Mouse (Mus musculus): ENCODE data around the gene Olfr639. TPM values are rescaled to one million over a fixed set of nuclear protein-coding genes. Genes with fewer than 3 reads are reported as not detected.

The Olfr639 gene
- polyA plus RNA-seq (2016; fragmentation: Nextera tagmentation; extraction: Ambion mirVana), result 0.02 TPM in 1 of 2 replicates, not detected in the other

DNA sequence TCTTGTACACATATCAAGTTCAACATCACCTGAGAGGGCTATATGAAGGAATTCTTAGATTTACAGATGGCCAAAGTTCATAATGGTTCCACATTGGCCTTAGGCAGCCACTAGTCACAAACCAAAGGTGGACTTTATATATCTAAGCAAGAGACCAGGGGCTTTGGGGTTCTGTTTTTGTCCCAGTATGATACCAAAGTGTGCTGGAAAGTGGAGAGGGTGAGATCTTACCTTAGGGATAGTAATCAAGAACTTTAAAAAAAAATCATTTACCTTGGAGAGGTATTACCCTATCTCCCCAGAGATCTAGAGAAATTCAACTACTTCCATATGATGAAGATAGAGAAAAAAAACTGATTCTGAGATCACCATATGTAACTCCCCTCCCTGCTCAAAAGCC lies at the start of gene Olfr639:
Gene Olfr639 (minus strand): TSS at position 101 of the 400 bp plus-strand sequence.
- Histone ChIP-seq H3K4me3 (no peak within 1 kb of the TSS), H3K36me3 (replicated peaks) (no peaks in the 10 kb centered on the region), H3K4me1 (no peaks in the 10 kb centered on the region), H3K27me3 (ENCODE audit: poor library complexity, severe bottlenecking) (no peaks in the 10 kb centered on the region), H3K9me3 (no peaks in the 10 kb centered on the region), H3K27ac (no peak within 1 kb of the TSS)
- DNase-seq (ENCODE audit: extremely low spot score, low spot score), result no peak

DNA sequence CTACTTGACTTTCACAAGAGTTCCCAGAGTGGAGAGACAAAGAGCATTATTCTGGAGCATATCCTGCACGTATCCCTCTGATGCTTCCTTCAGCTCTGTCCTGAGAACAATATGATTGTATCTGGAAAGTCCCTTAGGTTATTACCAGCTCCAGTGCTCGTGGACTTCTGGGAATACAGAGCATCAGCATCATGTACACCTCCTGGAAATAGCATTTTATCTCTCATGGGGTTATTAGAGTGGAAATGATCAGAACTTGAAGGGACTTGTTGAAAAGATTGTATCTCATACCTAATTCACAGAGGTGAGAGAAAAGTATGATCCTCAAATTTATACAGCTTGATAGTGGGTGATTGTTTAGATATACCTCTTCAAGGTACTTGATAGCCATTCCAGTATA lies 44.2 kb upstream of the Olfr639 start, which contains the start of gene 4930516K23Rik:
Gene 4930516K23Rik (minus strand): TSS at position 101 of the 400 bp plus-strand sequence.
- 74% methylated on average over 2 of the region's 2 CpGs for whole genome bisulfite sequencing
- no peak for DNase-seq (ENCODE audit: extremely low spot score, low spot score)
- Histone ChIP-seq H3K4me3 (no peak within 1 kb of the TSS), H3K4me1 (no peaks in the 10 kb centered on the region), H3K27ac (no peak within 1 kb of the TSS), H3K36me3 (replicated peaks) (no peaks in the 10 kb centered on the region), H3K27me3 (ENCODE audit: poor library complexity, severe bottlenecking) (no peaks in the 10 kb centered on the region), H3K9me3 (no peaks in the 10 kb centered on the region)

DNA sequence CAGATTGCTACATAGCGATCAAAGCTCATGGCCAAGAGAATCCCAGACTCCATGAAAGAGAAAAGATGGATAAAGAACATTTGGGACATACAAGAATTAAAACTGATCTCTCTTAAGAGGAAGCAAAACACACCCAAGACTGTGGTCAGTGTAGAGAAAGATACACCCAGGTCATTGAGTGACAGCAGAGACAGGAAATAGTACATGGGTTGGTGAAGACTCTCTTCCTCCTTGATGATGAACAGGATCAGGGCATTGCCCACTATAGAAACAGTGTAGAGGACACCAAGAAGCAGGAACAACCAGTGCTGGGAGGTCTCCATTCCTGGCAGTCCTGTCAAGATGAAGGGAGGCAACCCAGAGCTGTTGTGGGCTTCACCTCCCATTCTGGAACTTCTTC lies 42.1 kb upstream of the Olfr639 start:
- DNase-seq (ENCODE audit: extremely low spot score, low spot score), result no peak
- no peaks in the 10 kb centered on the region for H3K36me3 ChIP-seq (replicated peaks)
- WGBS, result 86% methylated on average over 1 of the region's 1 CpGs
- no peaks in the 10 kb centered on the region for H3K4me1 ChIP-seq
- no peak overlapping the region for H3K4me3 ChIP-seq
- H3K27ac ChIP-seq, result no peak overlapping the region
- H3K9me3 ChIP-seq, result no peaks in the 10 kb centered on the region
- no peaks in the 10 kb centered on the region for H3K27me3 ChIP-seq (ENCODE audit: poor library complexity, severe bottlenecking)

DNA sequence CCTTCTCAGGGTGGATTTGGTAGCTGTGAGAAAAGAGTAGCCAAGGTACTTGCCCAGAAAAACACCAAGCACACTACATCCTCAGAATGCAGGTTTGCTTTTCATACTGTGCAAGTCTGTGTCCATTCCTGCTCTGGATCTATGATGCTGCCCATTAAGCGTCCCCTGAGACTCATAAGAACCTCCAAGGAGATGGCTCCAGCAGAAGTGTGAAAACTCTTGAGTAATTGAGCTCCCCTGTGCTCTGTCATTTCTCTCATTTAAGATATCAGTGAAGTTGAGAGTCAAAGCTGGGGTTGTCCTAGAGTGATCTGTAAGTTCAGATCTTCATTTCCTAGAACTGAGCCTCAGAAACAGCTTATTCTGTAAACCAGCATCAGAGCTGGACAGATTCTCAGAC lies 35.5 kb upstream of the Olfr639 start, which contains the start of gene Olfr642:
Gene Olfr642 (minus strand): TSS at position 101 of the 400 bp plus-strand sequence.
- H3K9me3 ChIP-seq, result no peaks in the 10 kb centered on the region
- WGBS, result 71% methylated on average over 1 of the region's 1 CpGs
- no peaks in the 10 kb centered on the region for H3K36me3 ChIP-seq (replicated peaks)
- no peak for DNase-seq (ENCODE audit: extremely low spot score, low spot score)
- H3K27ac ChIP-seq, result no peak within 1 kb of the TSS
- no peaks in the 10 kb centered on the region for H3K27me3 ChIP-seq (ENCODE audit: poor library complexity, severe bottlenecking)
- H3K4me1 ChIP-seq, result no peaks in the 10 kb centered on the region
- no peak within 1 kb of the TSS for H3K4me3 ChIP-seq

DNA sequence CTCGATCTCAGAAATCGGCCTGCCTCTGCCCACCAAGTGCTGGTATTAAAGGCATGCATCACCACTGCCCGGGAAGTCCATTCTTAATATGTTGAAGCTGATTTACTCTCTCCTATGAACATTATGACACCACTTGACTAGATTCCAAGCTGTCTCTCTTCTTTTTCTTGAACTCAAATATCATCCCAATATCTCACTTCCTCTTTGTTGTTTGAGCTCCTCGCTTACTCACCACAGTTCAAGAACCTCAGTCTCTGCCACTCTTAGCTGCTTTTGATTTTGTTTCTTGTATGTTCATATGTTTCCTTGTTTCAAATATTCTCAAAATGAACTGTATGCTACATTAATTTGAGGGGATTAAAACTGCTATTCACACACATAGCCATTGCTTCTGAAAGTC lies 33.6 kb upstream of the Olfr639 start:
- no peaks in the 10 kb centered on the region for H3K4me1 ChIP-seq
- H3K27me3 ChIP-seq (ENCODE audit: poor library complexity, severe bottlenecking), result no peaks in the 10 kb centered on the region
- 87% methylated on average over 4 of the region's 4 CpGs for WGBS

DNA sequence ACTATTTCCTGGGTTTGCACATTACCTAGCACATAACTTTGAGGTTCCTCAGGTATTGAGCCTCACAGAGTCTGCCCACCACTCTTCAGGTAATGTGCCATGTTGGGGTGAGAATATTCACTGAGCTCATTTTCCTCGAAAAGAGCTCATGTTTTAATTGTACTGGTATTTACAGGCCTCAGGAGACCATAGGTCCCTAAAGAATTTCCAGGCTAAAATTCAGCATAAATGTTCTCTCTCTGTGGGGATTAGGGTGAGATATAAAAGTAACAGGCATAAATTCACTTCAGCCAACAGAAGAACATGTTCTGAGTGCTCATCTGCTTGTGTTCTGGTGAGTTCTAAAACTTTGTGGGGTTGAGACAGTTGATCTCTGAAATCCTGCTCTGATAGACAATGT lies 18.0 kb upstream of the Olfr639 start, which contains the start of gene Olfr641:
Gene Olfr641 (plus strand): TSS at position 301 of the 400 bp plus-strand sequence.
- Histone ChIP-seq H3K36me3 (replicated peaks) (no peaks in the 10 kb centered on the region), H3K27me3 (ENCODE audit: poor library complexity, severe bottlenecking) (no peaks in the 10 kb centered on the region), H3K4me1 (no peaks in the 10 kb centered on the region), H3K4me3 (no peak within 1 kb of the TSS), H3K9me3 (no peaks in the 10 kb centered on the region), H3K27ac (no peak within 1 kb of the TSS)
- no peak for DNase-seq (ENCODE audit: extremely low spot score, low spot score)
- WGBS, result 81% methylated on average over 1 of the region's 1 CpGs

More for the DNA sequence above, 33.6 kb upstream of the Olfr639 start:
- Histone ChIP-seq H3K27ac (no peak overlapping the region), H3K36me3 (replicated peaks) (no peaks in the 10 kb centered on the region), H3K4me3 (no peak overlapping the region), H3K9me3 (no peaks in the 10 kb centered on the region)
- no peak for DNase-seq (ENCODE audit: extremely low spot score, low spot score)

DNA sequence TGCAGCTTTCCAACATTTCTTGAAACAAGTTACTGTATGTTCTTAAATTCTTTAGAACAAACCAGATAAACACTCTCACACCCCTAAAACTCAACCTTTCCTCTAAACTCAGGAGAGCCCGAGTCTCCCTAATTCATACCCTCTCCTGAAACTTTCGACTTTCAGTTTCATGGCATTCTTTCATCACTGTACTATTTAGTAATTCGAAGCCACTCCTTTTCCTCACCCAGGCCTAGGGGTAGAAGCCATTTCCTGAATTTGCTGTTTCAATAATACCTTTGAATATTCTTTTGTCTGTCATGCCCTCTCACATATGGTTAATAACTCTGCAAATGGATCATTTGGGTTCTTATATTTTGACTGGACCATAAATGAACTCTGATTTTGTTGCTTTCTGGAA lies 9.9 kb upstream of the Olfr639 start:
- Histone ChIP-seq H3K4me3 (no peak overlapping the region), H3K4me1 (no peaks in the 10 kb centered on the region), H3K27me3 (ENCODE audit: poor library complexity, severe bottlenecking) (no peaks in the 10 kb centered on the region), H3K27ac (no peak overlapping the region), H3K9me3 (no peaks in the 10 kb centered on the region), H3K36me3 (replicated peaks) (no peaks in the 10 kb centered on the region)
- DNase-seq (ENCODE audit: extremely low spot score, low spot score), result no peak
- WGBS, result 85% methylated on average over 3 of the region's 3 CpGs

DNA sequence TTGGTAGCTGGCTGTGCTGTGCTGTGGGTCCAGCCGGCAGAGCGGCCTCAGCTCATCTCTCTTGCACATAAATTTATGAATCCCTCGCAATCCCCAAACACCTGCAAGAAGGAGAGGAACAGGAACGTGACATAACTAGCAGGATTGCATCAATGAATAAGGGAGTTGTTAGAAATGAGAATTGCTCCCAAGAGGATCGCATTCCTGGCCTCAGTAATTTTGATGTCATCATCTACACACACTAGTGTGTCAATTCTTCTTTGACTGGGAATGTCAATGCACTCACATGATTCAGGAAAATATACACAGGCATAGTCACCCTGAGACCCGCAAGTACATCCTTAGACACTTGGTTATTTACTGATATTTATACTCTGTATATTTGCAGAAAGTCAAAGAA lies 8.4 kb upstream of the Olfr639 start, which contains the start of gene Olfr640:
Gene Olfr640 (minus strand): TSS at position 101 of the 400 bp plus-strand sequence.
- DNase-seq (ENCODE audit: extremely low spot score, low spot score), result no peak
- Histone ChIP-seq H3K36me3 (replicated peaks) (no peaks in the 10 kb centered on the region), H3K27me3 (ENCODE audit: poor library complexity, severe bottlenecking) (no peaks in the 10 kb centered on the region), H3K4me3 (no peak within 1 kb of the TSS), H3K9me3 (no peaks in the 10 kb centered on the region), H3K4me1 (no peaks in the 10 kb centered on the region), H3K27ac (no peak within 1 kb of the TSS)
- WGBS, result 86% methylated on average over 6 of the region's 6 CpGs

DNA sequence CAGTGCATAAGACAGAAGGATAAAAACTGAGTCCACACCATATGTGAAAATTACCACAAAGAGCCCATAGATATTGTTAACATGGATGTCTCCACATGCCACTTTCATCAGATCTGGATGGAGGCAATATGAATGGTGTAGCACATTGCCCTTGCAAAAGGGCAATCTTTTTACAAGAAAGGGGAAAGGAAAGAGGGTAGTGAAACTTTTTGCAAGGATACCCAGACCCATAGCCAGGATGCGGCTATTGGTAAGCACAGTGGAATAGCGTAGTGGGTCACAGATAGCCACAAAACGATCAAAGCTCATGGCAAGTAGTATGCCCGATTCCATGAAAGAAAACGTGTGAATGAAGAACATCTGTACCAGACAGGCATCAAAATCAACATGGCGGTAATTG lies 4.5 kb upstream of the Olfr639 start:
- H3K27ac ChIP-seq, result no peak overlapping the region
- no peaks in the 10 kb centered on the region for H3K9me3 ChIP-seq
- H3K4me3 ChIP-seq, result no peak overlapping the region
- H3K36me3 ChIP-seq (replicated peaks), result no peaks in the 10 kb centered on the region
- 94% methylated on average over 6 of the region's 6 CpGs for WGBS
- H3K27me3 ChIP-seq (ENCODE audit: poor library complexity, severe bottlenecking), result no peaks in the 10 kb centered on the region
- DNase-seq (ENCODE audit: extremely low spot score, low spot score), result no peak
- no peaks in the 10 kb centered on the region for H3K4me1 ChIP-seq

DNA sequence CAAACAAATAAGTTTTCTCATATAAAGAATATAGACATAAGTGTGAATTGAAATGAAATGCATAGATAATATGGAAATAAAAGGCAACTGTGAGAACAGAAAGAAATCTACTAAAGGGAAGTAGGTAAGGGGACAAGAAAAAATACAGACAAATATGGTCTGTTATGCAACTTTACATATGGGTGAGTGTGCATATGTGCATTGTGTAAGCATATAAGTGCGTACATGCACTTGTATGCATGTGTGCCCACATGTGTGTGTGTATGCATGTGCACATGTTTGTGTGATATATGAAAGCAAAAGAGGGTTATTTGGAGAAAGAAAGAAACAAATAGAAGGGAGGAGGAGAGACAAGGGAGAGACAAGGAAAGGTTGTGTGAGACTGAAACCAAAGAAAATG lies 1.9 kb upstream of the Olfr639 start:
- Histone ChIP-seq H3K27ac (no peak overlapping the region), H3K4me3 (no peak overlapping the region), H3K36me3 (replicated peaks) (no peaks in the 10 kb centered on the region), H3K4me1 (no peaks in the 10 kb centered on the region), H3K9me3 (no peaks in the 10 kb centered on the region), H3K27me3 (ENCODE audit: poor library complexity, severe bottlenecking) (no peaks in the 10 kb centered on the region)
- 93% methylated on average over 1 of the region's 1 CpGs for WGBS
- no peak for DNase-seq (ENCODE audit: extremely low spot score, low spot score)

DNA sequence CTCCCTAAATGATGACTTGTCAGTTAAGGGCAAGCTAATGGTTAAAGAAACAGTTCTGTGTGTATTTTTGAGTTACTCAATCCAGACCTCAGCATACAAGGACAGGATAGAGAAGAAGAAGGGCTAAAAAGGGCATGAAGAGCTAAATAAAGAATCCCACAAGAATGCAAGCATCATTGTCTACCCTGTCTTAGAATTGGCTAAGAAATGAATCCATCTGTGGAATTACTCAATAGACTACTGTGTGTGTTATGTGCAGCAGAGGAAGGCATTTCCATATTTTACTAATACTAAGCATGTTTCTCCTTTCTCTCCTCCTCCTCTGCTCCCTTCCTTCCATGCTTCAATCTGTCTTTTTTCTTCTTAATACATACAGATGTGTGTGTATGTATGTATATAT lies 18.0 kb downstream of the Olfr639 start:
- DNase-seq (ENCODE audit: extremely low spot score, low spot score), result no peak
- H3K4me3 ChIP-seq, result no peak overlapping the region
- no peaks in the 10 kb centered on the region for H3K36me3 ChIP-seq (replicated peaks)
- no peak overlapping the region for H3K27ac ChIP-seq
- H3K27me3 ChIP-seq (ENCODE audit: poor library complexity, severe bottlenecking), result no peaks in the 10 kb centered on the region
- no peaks in the 10 kb centered on the region for H3K9me3 ChIP-seq
- H3K4me1 ChIP-seq, result no peaks in the 10 kb centered on the region

DNA sequence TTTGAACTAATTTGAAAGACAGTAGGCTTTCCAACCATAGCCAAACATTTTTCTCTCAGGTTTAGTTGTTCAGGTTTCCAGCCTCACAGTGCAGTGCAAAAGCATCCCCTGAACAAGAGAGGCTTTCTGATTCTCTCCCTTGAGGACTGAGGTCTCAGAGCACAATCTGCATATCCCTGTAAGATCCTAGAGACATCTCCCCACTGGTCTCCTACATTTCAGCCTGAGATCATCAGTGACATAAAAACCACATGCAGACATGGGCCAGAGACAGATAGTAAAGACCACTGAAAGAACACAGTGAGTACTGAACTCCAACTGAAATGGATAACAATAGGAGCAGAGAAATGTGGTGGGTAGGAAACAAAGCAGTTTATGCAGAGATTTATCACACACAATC lies 18.7 kb downstream of the Olfr639 start, which contains the start of gene Olfr638:
Gene Olfr638 (plus strand): TSS at position 301 of the 400 bp plus-strand sequence.
- Histone ChIP-seq H3K36me3 (replicated peaks) (no peaks in the 10 kb centered on the region), H3K9me3 (no peaks in the 10 kb centered on the region), H3K27ac (no peak within 1 kb of the TSS), H3K4me1 (no peaks in the 10 kb centered on the region), H3K4me3 (no peak within 1 kb of the TSS), H3K27me3 (ENCODE audit: poor library complexity, severe bottlenecking) (no peaks in the 10 kb centered on the region)
- no peak for DNase-seq (ENCODE audit: extremely low spot score, low spot score)

DNA sequence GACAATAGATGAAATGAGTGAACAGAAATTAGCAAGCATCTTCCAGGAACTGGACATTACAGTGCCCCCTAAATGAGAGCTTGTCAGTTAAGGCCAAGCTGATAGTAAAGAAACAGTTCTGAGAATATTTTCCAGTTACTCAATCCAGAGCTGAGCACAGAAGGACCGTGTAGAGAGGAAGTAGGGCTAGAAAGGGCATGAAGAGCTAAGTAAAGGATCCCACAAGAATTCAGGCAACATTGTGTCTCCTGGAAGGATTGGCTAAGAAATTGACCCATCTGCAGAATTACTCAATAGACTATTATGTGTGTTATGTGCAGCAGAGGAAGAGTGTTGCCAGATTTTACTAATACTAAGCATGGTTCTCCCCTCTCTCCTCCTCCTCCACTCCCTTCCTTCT lies 45.3 kb downstream of the Olfr639 start:
- Histone ChIP-seq H3K9me3 (no peaks in the 10 kb centered on the region), H3K36me3 (replicated peaks) (no peaks in the 10 kb centered on the region), H3K4me3 (no peak overlapping the region), H3K27ac (no peak overlapping the region), H3K4me1 (no peaks in the 10 kb centered on the region), H3K27me3 (ENCODE audit: poor library complexity, severe bottlenecking) (no peaks in the 10 kb centered on the region)
- no peak for DNase-seq (ENCODE audit: extremely low spot score, low spot score)
- 66% methylated on average over 1 of the region's 1 CpGs for WGBS

DNA sequence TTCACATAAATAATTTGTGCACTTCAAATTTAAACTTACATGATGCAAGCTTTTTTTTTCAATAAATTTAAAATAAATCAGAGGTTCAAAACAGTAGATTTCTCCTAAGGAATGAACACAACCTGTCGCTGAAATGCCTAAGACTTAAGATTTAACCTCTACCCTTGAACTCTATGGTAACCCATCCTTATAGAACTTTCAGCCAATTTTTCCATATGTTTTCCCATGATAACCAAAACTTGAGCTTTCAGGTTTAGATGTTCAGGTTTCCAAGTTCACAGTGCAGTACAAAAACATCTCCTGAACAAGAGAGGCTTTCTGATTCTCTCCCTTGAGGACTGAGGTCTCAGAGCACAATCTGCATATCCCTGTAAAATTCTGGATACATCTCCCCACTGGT lies 46.3 kb downstream of the Olfr639 start, which contains the start of gene Olfr635:
Gene Olfr635 (plus strand): TSS at position 301 of the 400 bp plus-strand sequence.
- Histone ChIP-seq H3K9me3 (no peaks in the 10 kb centered on the region), H3K27me3 (ENCODE audit: poor library complexity, severe bottlenecking) (no peaks in the 10 kb centered on the region), H3K36me3 (replicated peaks) (no peaks in the 10 kb centered on the region), H3K4me1 (no peaks in the 10 kb centered on the region), H3K4me3 (no peak within 1 kb of the TSS), H3K27ac (no peak within 1 kb of the TSS)
- 67% methylated on average over 1 of the region's 1 CpGs for WGBS
- DNase-seq (ENCODE audit: extremely low spot score, low spot score), result no peak

Measured in forebrain, embryonic 10.5 days (tissue).